Mouse (Mus musculus) olfactory bulb, adult 2 months (tissue): ENCODE results near the gene Gtpbp8.

Source experiments
- CTCF ChIP-seq: fragments of 200-500 bp; IDR thresholded peaks from 2 replicates; pipeline ENCODE4 v1.5.1; 2012; ENCODE audit warnings: low read depth, mild to moderate bottlenecking, low read length, moderate library complexity; ENCODE audit not compliant: insufficient read depth
- POLR2A ChIP-seq: fragments of 200-500 bp; IDR thresholded peaks from 2 replicates; pipeline ENCODE4 v1.6.1; 2012; ENCODE audit warnings: mild to moderate bottlenecking, low read depth, low read length, moderate library complexity; ENCODE audit not compliant: insufficient read depth

DNA sequence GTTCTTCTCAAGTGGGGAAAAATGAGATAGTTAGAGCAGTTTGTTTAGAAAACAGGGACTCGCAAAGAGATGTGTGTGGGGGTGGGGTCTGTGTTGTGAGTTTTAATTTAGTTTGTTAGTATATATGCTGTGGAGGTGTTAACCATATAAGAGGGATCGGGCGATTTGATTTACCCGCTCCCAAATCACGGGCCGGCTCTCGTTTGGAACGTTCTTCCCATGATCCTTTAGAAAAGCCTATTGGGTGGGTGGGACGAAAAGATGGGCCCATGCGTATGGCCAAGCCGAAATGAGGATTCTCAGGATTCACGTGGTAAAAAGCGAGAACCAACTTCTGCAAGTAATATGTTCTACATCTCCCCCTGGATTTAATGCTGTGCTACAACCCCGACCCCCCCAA, 21.3 kb downstream of the Gtpbp8 start:
- TF ChIP-seq CTCF, result no peak
- TF ChIP-seq POLR2A, result no peak
